2 mouse cellular contexts compared by ENCODE assay signal in the genomic region with DNA sequence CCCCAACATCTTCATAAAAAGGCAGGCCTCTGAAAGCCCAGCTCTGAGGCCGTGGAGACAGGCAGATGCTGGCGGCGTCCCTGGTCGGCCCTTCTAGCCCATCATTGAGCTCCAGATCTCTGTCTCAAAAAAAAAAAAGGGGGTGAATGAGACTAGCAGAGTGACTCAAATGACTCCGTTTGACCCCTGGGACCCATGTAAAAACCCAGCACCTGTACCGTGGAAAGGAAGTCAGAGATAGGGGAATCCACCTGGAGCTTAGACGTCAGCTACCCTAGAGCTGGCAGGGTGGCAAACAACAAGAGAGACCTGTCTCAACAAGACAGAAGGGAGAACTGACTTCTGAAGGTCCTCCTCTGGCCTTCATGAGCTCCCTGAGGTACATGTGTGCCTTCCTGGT.
TF ChIP-seq lines count a peak whose summit lies in the region.

No protein-coding gene starts in this region.

TF ChIP-seq in CH12.LX, 34 proteins besides CTCF, POLR2A, EP300 and RAD21:
- TF ChIP-seq RCOR1 (conservative IDR thresholded peaks at IDR 0.05; ENCODE audit: low read depth, low read length) (no peak), USF2 (conservative IDR thresholded peaks at IDR 0.05; ENCODE audit: low read depth, low read length) (no peak), POLR2AphosphoS2 (IDR thresholded peaks at IDR 0.05; ENCODE audit: low read depth, low read length) (no peak), ZKSCAN1 (IDR thresholded peaks at IDR 0.05; ENCODE audit: borderline replicate concordance, low read depth, low read length) (no peak), MEF2A (IDR thresholded peaks at IDR 0.05; ENCODE audit: borderline replicate concordance, low read depth, low read length) (no peak), MAX (IDR thresholded peaks at IDR 0.05; ENCODE audit: low read length) (no peak), UBTF (IDR thresholded peaks at IDR 0.05; ENCODE audit: low read depth, low read length) (no peak), E2F4 (IDR thresholded peaks at IDR 0.05; ENCODE audit: insufficient replicate concordance, low read depth, low read length) (no peak), BHLHE40 (IDR thresholded peaks at IDR 0.05; ENCODE audit: low read depth, low read length) (peak; percentile 34; the same call in 1 of the 2 replicates), SMC3 (IDR thresholded peaks at IDR 0.05; ENCODE audit: low read depth, low read length) (no peak), ZMIZ1 (IDR thresholded peaks at IDR 0.05; ENCODE audit: low read depth, low read length) (no peak), ZC3H11A (IDR thresholded peaks at IDR 0.05; ENCODE audit: low read depth, low read length) (no peak), ZNF384 (IDR thresholded peaks at IDR 0.05; ENCODE audit: low read depth, low read length) (peak; percentile 92), NELFE (IDR thresholded peaks at IDR 0.05; ENCODE audit: low read depth, low read length) (0 out of 2 replicates have a peak, but pooled peaks have one; percentile 13), IRF4 (IDR thresholded peaks at IDR 0.05; ENCODE audit: low read depth, low read length) (peak; percentile 87), ETS1 (conservative IDR thresholded peaks at IDR 0.05; ENCODE audit: low read depth, low read length) (peak; percentile 65), USF1 (IDR thresholded peaks at IDR 0.05; ENCODE audit: low read depth, low read length) (no peak), JUN (IDR thresholded peaks at IDR 0.05; ENCODE audit: insufficient read depth, low read depth, low read length) (peak; percentile 14; the same call in 1 of the 2 replicates), CHD2 (IDR thresholded peaks at IDR 0.05; ENCODE audit: low read length) (0 out of 2 replicates have a peak, but pooled peaks have one; percentile 14), GABPA (IDR thresholded peaks at IDR 0.05; ENCODE audit: insufficient replicate concordance, low read depth, low read length) (no peak), MYC (IDR thresholded peaks at IDR 0.05; ENCODE audit: low read depth, low read length) (no peak), ELF1 (IDR thresholded peaks at IDR 0.05; ENCODE audit: low read depth, low read length) (no peak), MAZ (IDR thresholded peaks at IDR 0.05; ENCODE audit: low read depth, low read length) (no peak; the same call in 1 of the 2 replicates), KAT2A (IDR thresholded peaks at IDR 0.05; ENCODE audit: insufficient replicate concordance, low read length) (0 out of 2 replicates have a peak, but pooled peaks have one; percentile 42), TBP (conservative IDR thresholded peaks at IDR 0.05; ENCODE audit: low read depth, low read length) (0 out of 2 replicates have a peak, but pooled peaks have one; percentile 21), SIN3A (IDR thresholded peaks at IDR 0.05; ENCODE audit: low read length) (no peak), MXI1 (IDR thresholded peaks at IDR 0.05; ENCODE audit: low read depth, low read length) (no peak), CHD1 (IDR thresholded peaks at IDR 0.05; ENCODE audit: low read depth, low read length) (no peak), NRF1 (IDR thresholded peaks at IDR 0.05; ENCODE audit: low read depth, low read length) (no peak), TCF12 (IDR thresholded peaks at IDR 0.05; ENCODE audit: low read depth, low read length) (peak; percentile 83; the same call in 1 of the 2 replicates), HCFC1 (IDR thresholded peaks at IDR 0.05; ENCODE audit: low read depth, low read length) (no peak), JUND (conservative IDR thresholded peaks at IDR 0.05; ENCODE audit: low read depth, low read length) (peak; percentile 55; the same call in 1 of the 2 replicates), PAX5 (IDR thresholded peaks at IDR 0.05; ENCODE audit: low read length) (no peak)

TF ChIP-seq in MEL, 35 proteins besides CTCF, POLR2A, EP300 and RAD21:
- TF ChIP-seq ZNF384 (IDR thresholded peaks at IDR 0.05; ENCODE audit: low read depth, low read length) (0 out of 2 replicates have a peak, but pooled peaks have one; percentile 29), USF1 (IDR thresholded peaks at IDR 0.05; ENCODE audit: low read depth, low read length) (no peak), KAT2A (conservative IDR thresholded peaks at IDR 0.05; ENCODE audit: low read depth, low read length) (no peak)
TF ChIP-seq in MEL: peak in this region for 1.
